Mouse (Mus musculus) CD8-positive naive resting alpha-beta T cell, adult 2 months (primary cell): ENCODE measurements around the gene Mfap5.
"Not testable (repeated sequence)": the region's sequence is repeated elsewhere in the genome, so short reads cannot be mapped to it uniquely, and the experiment has no call there.

Source experiments
- DNase-seq, 2 experiments: peaks; one replicate each; pipeline ENCODE4 v3.0.0; 2022; ENCODE audit warnings: low read depth in 2 of 2, low spot score in 2 of 2

Mfap5 gene

DNA sequence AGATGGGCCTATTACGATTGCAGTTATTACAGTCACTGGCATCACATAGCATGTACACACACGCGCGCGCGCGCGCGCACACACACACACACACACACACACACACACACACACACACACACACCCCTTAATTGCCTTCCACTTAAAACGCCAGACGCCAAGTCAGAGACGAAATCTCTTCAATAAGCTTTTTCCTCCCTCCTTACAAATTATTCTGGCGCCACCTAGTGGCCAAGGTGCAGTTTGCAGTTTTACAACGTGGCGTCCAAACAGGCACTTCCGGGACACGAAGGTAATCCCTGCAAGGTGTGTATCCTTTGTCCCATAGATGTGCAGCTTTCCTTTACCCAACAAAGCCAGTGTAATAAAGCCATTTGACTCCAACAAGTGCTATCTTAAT lies 54.8 kb downstream of the Mfap5 start:
- DNase-seq = peak; percentile 68 to 78

DNA sequence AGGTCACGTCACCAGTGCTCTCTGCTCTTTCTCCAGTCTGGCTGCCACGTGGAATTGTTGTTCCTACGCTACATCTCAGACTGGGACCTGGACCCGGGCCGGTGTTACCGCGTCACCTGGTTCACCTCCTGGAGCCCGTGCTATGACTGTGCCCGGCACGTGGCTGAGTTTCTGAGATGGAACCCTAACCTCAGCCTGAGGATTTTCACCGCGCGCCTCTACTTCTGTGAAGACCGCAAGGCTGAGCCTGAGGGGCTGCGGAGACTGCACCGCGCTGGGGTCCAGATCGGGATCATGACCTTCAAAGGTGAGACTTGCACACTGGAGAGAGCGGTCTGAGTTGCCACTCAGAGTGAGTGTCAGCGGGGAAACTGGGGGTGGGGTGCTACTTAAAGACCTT lies 55.4 kb downstream of the Mfap5 start:
- no peak for DNase-seq

DNA sequence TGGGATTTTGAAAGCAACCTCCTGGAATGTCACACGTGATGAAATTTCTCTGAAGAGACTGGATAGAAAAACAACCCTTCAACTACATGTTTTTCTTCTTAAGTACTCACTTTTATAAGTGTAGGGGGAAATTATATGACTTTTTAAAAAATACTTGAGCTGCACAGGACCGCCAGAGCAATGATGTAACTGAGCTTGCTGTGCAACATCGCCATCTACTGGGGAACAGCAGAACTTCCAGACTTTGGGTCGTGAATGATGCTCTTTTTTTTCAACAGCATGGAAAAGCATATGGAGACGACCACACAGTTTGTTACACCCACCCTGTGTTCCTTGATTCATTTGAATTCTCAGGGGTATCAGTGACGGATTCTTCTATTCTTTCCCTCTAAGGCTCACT lies 56.8 kb downstream of the Mfap5 start:
- DNase-seq = peak; percentile 28 to 54

DNA sequence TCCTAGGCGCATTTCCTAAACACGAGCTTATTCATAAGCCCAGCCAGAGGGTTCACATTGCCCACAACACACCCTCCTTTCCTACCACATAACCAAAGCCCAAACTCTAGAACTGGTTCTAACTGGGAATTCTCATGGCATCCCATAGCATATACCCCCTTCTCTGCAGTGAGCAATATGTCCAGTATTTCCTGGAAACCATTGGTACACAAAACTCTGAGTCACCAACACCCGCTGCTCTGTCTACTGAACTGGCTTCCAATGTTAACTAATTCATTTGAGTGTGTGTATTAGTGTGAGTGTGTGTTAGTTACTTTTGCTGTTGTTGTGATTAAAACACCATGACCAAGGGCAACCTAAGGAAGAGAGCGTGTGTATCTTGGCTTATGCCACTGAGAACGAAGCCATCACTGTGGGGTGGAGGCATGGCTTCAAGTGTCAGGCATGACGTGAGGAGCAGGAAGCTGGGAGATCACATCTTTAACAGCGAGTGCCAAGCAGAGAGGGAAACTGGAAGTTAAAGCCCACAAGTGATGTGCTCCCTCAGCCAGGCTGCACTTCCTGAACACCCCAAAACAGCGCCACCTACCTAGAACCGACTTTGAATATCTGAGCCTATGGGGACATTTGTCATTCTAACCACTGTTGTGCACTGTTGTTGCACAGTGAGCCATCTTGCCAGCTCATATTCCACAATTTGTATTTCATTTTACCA lies 59.6 kb downstream of the Mfap5 start:
- DNase-seq = no peak

GRCm38 (mm10) chr6:122569113-122569512 lies 63.5 kb downstream of the Mfap5 start:
- DNase-seq = no peak

- DNase-seq = no peak
Measured at GRCm38 (mm10) chr6:122569762-122570161, 64.1 kb downstream of the Mfap5 start.

DNA sequence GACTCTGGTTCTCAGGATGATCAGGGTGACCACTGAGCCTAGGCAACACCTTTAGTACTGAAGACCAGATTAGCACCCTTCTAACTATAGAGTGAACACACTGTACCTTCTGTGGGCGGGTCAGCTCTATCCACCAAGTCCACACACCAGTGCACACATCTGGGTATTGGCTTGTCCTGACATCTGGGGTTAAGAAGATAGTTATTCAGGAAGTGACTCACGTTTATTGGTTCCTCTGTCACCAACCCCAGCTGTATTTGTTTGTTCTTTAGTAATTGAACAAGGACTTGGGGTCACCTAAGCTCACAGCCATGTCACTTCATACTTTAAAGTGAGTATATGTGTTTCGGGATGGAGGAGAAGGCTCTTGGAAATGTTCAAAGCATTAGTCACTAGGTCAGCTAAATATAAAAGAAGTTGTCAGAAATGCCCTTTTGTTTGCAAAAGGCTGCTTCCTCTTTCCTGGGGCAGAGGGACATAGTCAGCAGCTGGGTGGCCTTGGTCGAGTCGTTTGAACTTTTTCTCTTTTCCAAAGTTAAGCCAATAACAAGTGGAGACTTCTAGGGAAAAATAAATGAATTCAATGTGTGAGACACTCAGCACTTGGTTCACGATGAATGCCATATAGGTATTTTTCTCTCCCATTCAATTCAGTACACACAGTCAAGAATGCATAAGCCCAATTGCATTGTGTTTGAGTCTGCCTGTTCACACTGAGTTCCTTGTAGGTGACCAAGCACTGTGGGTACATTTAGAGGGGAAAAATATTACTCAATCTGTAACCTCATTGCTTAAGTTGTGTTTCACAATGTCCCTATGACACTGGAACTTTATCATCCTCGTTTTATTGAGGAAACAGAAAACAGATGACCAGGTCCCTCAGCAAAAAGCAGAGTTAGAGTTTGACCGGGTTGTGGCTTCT lies 65.3 kb downstream of the Mfap5 start:
- DNase-seq = no peak

GRCm38 (mm10) chr6:122571617-122571959 lies 65.9 kb downstream of the Mfap5 start:
- no peak for DNase-seq

GRCm38 (mm10) chr6:122575037-122575436 lies 69.4 kb downstream of the Mfap5 start:
- DNase-seq = not testable (repeated sequence)

- DNase-seq = no peak
Measured at GRCm38 (mm10) chr6:122577030-122577429, 71.4 kb downstream of the Mfap5 start.
